Mouse (Mus musculus) adrenal gland (tissue): ENCODE measurements around the gene Irgc1.

Experiments used
- intact Hi-C: fragments of 180-260 bp; cut with DNase I; formaldehyde crosslinking; loops from one replicate; pipeline ENCODE4 v1.15.1; 2025

Gene Irgc1

DNA sequence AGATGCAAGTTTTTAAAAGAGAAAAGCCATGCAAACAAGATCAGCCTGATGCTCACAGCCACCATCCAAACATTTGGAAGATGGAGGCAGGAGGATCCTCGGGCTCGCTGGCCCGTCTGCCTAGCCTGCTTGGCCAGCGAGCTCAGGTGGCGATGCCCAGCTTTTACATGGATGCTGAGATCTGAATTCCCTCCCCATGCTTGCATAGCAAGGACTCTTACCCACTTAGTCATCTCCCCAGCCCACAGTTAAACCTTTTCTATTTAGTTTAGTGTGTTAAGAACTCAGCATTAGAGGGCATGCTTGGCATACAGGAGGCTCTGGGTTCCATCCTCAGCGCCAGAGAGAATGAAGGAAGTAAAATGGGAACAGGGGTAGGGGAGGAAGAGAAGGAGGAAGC, 12.9 kb downstream of the Irgc1 start:
- intact Hi-C loops: no loop called here

DNA sequence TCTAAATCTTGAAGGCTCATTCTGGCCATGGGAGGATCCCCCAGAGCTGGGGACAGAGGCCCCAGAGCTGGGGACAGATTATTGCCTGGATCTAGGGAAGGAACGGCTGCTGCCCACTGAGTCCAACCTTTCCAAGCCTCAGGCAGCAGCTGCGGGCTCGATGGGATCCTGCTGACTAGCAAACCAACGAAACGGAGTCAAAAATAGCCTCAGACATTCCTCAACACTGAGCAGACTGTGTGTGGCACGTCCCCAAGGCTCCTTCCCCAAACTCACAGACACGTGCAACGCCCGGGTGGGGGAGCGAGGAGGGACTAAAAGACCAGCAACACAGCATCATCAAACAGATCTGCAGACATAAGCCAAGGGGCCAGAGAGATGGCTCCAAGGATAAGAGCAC, 14.1 kb downstream of the Irgc1 start:
- intact Hi-C loops: no loop called here

DNA sequence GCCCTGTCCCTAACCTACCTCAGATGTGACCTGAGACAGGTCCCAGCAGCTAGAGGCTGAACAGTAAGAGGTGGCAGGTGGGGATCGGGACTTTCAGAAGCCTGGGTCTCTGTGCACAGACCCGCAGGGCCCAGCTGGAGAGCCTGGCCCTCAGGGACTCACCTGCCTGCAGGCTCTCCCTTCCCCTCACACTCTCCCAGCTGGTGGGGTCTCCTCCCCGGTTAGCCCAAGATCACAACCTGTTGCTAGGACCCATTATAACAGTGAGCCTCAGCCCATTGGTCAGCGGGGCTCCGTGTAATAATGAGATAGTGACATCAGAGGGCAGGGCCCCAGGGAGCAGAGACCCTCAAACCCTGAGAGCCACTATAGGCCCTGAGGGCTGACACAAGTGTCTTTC, 16.8 kb downstream of the Irgc1 start:
- intact Hi-C loops: no loop called here

DNA sequence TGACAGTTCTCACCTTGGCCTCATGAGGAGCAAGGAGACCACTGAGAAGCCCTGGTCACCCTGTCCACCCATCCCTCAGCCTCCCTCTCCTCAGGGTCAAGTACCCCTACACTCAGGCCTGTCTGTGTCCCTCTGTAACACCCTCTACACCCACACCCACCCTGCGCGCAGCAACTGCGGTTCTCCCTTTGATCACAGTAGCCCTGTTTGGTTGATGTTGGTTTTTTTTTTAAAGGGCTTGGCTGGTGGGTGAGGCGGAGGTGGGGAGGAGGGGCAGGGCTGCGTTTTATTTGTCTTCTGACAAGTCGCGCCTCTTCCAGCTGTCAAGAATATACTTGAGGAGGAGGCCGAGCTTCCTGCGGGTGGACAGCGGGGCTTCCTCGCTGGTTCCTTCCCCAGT, 20.4 kb downstream of the Irgc1 start:
- intact Hi-C loops: no loop called here

DNA sequence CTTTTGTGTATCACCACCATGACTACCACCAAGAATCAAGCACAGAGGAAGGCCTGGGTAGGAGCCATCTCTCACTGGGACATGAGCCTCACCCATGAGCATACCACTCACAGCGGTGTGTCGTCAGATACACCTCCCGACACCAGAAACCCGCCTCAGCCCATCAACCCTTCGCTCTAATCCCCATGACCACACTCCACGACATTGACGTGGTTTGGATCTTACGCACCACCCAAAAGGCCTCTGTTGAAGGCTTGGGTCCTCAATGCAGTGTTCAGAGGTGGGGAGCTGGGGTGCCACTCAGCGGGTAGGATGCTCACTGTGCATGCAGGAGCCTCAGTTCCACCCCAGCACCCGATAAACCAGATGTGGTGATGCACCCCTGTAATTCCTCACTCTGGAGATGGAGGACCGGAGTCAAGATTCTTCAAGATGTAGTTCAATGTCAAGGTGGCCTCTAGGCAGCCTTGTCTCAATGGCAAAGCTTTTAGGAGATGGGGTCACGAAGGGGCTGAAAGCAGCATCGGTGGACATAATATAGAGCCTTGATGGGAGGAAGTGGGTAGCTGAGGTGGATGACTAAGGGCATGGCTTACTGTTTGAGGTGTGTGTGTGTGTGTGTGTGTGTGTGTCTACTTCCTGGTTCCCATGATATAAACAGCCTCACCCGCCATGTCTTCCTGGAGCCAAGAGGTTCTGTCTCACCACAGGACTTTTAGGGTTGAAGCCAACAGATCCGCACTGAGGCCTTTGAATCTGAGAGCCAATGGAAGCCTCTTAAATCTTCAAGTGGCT, 21.3 kb downstream of the Irgc1 start:
- intact Hi-C loops: no loop called here

DNA sequence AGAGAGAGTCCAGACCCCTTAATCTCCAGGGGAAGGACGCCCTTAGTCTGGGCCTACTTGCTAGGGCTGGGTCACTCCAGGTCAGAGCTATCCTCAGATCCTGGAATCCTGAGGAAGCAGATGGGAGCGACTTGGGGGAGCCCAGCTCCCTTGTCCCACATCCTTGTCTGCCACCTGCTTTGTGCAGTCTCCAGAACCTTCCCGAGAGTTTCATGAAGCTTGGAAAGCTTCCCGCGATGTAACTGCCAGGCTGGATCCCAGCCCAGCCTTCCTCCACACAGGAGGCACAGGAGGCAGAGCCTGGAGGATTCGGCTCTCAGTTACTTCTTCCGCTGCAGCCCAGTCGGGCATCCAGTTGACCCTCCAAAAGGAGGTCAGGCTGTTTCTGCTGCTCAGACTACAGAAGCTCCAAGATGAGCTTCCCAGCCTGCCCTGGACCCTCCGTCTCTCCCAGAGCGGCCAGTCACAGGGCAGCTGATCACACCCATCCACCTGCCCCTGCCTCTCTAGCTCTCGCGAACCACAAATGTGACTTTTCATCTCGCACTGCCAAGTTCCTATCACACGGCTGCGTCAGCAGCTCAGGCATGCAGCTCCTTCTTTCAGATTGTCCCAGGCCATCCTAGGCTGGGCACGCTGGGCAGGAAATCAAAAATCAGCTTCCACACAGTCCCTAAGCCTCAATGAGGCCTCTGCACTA, 22.5 kb downstream of the Irgc1 start:
- intact Hi-C loops: no loop called here

DNA sequence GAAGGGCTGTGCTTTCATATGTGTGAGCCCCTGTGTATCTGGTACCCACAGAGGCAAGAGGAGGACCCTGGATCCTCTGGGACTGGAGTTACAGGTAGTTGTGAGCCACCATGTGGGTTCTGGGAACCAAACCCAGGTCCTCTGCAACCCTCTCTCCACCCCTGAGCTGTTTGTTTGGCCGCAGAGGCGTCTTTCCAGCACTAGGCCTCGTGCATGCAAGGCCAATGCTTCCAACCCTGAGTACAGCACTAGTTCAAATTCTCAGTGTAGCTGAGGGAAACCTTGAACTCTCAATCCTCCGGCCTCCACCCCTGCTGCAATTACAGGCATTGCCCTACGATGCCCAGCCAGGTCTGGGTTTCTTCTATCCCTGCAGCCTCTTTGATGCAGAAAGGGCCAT, 23.4 kb downstream of the Irgc1 start:
- intact Hi-C loops: no loop called here

DNA sequence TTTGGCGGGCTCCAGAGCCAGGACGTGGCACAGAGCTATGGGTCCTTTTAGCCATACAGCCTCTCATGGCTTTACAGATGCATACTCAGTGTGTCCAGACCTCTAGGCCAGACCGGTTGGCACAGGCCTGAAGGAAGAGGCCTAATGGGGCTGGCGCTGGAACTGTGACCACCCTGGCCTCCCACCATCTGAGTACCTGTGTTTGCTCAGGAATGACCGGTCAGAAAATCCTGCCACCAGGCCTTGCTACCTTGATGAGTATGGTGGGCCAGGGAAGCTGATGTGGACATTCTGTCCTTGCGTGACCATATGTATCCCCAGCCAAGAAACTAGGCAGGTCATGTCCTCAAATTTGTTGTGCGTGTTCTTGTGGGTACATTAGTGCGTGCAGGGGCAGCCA, 24.9 kb downstream of the Irgc1 start:
- intact Hi-C loops: no loop called here

DNA sequence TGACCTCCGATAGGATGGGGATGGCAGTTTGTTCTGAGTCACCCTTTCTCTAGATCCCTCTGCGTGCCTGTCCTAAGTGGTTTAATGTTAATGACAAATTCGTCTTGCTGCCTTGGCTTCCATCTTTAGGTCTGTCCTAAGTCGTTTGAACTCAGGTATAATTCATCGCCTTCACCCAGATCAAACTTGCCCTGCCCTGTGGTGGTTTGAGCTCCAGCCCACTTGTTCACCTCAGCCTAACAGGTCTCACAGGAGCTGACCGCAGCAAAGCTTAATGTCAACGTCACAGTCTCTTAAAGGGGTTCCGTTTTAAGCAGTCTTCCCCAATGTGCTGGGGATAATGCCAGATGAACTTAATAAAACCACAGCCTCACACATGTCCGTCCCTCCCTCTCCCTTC, 26.2 kb downstream of the Irgc1 start:
- intact Hi-C loops: no loop called here

DNA sequence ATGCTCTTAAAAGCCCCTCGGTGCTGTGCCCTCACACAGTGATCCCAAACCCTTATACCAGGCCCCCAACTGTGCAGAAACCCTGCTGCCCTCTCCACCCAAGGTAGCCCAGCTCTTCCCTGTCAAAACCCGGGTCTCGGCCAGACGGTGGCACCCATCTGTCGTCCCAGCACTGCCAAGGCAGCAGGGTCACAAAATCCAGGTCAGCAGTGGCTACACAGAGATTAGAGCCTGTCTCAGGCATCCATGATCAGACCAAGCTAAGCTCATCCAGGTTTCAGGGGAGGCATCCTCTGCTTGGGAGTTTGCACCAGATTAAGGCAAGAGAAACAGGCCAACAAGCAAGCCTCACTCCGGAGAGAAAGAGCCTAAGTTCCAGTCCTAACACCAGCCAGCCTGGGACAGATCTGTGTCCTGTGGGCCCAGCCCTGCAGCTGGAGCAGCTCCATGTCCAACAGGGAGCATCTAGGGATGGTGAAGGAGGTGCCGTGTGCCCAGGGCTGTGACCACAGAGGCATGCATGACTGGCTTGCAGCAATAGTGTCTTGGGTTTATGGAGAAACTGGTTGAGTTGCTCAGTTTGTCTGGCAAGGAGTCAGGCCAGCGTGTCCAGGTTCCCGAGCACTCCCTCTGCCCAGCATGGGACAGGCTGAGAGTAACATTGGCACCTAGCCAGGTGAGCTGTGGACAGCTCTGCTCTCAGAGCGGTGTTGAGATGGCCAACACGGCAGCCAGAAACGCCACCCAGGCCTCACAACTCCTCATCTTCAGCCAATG, 28.0 kb downstream of the Irgc1 start:
- intact Hi-C loops: no loop called here

DNA sequence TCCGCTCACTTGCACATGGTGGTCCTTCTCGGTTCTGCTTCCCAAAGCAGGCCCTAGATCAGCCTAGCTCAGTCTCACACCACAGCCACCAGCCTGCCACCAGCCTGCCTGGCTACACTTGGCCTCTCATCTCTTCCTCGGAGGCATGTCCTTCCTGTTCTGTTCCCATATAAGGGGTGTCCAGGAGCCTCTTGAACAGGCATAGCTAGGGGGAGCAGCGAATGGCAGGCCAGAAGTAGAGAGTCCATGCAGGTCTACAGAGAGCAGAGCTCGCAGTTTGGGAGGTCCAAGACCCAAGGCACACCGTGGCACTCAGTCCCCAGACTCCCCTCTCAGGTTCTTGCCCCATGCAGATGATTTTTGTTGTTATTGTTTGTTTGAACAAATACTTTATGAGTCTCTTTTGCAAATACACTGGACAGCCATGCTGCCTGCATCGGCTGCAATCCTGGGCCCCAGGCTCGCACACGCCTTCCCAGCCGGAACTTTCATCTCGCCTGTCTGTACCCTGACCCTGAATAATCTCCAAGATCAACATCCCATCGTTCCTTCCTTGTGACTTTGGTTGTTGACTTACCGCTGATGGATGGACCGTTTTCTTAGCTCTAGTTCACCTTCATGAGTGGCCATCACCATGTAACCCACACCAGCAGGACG, 28.9 kb downstream of the Irgc1 start:
- intact Hi-C loops: no loop called here

DNA sequence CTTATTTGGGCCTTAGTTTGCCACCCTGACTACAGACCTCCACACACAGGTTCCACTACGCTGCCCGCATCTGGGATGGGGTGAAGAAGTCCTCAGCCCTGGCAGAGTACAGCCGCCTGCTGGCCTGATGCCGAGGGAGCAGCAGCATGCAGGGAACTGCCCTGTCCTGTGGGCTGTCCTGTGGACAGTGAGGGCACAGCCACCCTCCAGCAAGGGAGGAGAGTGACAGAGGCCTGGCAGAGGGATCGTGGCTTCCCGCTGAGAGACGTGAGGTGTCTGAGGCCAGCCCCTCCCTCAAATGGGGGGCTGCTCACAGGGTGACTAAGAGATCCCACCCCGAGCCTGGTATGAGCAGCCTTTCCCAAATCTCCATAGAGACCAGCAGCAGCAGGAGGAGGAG, 29.8 kb downstream of the Irgc1 start:
- intact Hi-C loops: no loop called here

DNA sequence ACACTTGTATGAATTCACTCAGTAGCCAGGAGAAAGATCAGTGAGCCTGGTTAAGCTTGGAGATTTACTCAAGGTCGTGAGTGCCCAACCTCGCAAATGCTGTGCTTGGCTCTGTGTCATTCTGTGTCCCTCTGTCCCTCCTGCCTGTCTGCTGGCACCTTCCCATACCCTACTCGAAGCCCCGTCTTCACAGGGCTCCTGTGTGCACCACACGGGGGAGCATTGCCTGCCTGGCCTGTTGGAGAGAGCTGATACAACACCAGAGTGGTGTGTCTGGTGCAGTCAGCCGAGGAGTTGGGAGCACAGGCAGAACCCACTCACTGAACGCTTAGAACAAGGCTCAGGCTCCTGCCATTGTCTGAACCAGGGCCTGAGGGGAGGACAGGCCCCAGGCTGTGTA, 30.4 kb downstream of the Irgc1 start:
- intact Hi-C loops: no loop called here

DNA sequence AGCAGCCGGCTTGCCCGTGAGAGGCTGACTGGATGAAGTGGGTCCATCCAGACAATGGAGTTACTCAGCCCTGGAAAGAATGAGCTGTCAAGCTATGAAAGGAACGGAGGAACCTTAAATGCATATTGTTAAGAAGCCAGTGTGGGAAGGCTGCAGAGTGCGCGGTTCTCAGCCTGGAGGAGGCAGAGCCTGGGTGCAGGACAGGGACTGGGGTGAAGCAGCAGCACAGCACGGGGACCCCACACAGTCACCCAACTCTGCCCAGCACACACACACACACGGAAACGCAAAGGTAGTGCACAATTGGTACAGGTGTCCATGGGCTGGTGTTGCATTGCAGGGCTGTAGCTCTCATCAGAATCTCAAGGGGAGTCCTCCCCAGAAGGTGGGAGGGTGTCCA, 32.5 kb downstream of the Irgc1 start:
- intact Hi-C loops: no loop called here

DNA sequence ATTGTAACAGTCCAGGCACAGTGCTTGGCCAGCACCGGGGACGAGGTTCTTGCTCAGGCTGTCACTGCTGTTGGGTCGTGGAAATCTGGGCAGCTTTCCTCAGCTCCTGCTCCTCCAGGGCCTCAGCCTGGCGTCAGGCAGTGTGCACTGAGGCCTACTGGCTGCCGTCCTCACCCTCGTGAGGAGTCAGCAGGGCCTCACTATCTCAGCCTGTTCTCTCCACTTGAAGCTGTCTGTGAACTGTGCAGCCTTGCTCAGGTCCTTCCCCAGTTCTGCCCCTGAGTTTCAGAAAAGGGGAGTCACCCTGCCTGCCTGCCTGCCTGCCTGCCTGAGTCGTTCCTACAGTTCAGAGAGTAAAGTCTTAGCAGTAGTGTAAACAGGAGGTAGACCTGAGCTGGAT, 36.8 kb downstream of the Irgc1 start:
- intact Hi-C loops: no loop called here

DNA sequence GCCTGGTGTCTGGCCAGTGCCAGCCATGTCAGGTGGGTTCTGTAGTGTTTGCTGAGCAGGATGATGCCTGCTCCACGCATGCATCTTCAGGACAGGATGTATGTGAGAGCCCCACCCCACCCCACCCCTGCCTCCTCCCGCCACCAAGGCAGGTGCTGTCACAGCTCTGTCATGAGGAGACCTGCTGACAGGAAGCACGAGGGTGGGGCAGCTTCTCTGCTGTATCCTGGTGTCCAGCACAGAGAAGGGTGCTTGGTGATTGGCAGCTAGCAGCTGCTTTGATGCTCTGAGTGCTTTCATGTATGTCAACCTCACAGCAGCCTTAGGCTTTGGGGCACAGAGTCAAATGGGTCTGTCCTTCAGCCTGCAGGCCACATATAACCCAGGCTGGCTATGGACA, 38.5 kb downstream of the Irgc1 start:
- intact Hi-C loops: no loop called here

DNA sequence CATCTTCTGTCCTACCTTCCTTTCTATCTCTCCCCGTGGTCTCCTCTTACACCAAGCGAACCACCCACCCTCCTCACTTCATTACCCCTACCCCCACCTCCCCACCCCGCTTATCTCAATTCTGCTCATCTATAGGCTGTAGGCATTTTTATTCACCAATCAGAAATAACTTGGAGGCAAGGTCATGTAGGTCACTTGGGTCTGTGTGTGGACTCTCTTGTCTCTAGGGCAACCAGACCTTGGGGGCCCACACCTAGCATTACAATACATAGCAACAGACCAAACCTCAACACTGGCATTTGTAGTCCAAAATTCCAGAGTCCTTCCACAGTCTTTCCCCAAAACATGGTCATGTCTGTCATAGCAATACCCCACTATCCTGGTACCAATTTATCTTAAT, 41.3 kb downstream of the Irgc1 start:
- intact Hi-C loops: no loop called here

DNA sequence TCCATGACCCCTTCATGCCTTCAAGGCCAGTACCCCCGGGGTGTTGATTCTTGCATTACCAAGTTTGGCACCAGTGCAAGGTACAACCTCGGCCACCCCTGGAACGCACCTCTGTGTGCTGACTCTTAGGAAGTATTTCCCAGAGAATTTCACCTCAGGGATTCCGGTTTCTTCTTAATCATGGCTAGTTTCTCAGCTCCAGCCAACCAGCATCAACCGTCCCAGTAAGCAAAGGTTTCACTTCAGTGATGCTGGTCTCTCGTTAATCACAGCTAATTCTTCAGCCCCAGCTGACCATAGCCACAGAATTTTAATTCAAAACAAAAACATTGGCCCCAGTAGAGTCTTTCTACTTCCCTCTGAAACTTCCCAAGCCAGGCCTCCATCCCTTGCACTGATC, 42.0 kb downstream of the Irgc1 start:
- intact Hi-C loops: no loop called here

DNA sequence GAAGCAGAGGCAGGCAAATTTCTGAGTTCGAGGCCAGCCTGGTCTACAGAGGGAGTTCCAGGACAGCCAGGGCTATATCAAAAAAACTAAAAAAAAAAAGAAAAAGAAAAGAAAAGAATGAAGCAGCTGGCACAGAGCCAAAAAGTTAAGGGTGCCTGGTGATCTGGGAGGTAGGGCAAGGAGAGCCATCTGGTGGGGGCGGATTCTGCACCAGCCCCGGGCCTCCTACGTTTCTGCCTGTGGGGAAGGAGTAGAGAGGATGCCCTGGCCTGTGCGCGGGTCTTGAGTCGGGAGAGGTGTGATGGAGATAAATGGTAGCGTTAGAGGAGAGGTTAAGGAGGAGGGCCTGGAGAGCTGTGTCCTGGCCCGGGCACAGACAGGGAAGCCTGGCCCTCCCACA, 43.9 kb downstream of the Irgc1 start:
- intact Hi-C loops: loop anchor here (5.0 kb wide), 1 partner anchor 441 kb away; no protein-coding TSS in a partner anchor

DNA sequence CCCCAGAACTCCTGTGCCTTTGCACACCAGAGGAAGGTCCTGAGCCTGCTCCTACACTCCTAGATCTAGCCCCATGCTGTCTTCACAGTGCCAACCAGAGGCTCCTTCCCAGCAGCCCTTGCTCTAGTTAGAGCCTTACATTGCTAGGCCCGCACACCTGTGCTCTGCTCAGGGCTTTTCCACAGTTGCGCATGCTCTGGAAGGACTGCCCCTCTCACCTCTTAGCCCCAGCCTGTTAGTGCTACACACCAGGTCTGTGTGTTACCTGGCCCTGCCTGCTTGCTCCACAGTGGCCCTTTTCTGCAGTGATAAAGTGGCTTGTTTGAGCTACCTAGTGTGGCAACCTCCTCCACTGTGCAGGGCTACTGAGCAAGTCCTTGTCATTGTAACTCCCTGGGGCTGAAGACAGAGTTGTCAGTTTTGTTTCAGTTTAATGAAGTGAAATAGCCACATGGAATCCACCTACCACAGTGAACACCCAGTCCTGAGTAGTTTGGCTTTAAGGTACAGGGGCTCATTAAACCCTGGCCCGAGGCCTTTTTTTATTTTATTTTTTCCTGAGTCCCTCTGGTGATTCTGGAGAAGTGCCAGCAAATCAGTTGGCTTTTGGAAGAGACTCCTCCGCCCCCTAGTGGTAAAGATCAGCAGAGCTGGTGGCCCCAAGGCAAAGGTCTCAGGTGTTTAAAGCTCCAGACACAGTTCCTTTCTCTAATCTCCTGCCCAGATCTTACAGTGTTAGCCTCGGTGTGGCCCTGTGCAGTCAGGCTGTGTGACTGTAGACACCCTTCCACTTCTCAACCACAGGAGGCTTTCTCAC, 45.4 kb downstream of the Irgc1 start:
- intact Hi-C loops: loop anchor here (2.0 to 5.0 kb wide), 2 partner anchors 42 to 439 kb away; no protein-coding TSS in a partner anchor

DNA sequence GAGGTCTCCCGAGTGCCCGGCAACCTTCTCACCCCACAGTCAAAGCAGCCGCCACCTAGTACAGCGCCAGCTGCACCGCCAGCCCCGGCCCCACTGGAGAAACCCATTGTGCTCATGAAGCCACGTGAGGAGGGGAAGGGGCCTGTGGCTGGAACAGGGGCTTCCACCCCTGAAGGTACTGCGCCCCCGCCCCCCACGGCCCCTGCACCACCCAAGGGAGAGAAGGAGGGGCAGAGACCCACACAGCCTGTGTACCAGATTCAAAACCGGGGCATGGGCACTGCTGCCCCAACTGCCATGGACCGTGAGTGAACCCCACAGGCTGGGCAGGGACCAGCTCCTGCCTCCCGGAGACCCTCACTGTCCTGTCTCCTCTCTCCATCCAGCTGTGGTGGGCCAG, 46.4 kb downstream of the Irgc1 start:
- intact Hi-C loops: loop anchor here (2.0 to 5.0 kb wide), 2 partner anchors 41 to 438 kb away; no protein-coding TSS in a partner anchor
